Mouse (Mus musculus) c-Kit-negative CD71-positive TER-119-positive erythroid progenitor cells, embryonic 14.5 days (primary cell): ENCODE measurements around the gene Cfap52.
A peak's percentile ranks its signal among the peaks of the same experiment; 100 is the strongest.

Experiments used
- DNase-seq: peaks from one replicate; pipeline ENCODE4 v3.0.0-alpha.2; 2013; ENCODE audit warnings: low read depth, low spot score

The Cfap52 gene

DNA sequence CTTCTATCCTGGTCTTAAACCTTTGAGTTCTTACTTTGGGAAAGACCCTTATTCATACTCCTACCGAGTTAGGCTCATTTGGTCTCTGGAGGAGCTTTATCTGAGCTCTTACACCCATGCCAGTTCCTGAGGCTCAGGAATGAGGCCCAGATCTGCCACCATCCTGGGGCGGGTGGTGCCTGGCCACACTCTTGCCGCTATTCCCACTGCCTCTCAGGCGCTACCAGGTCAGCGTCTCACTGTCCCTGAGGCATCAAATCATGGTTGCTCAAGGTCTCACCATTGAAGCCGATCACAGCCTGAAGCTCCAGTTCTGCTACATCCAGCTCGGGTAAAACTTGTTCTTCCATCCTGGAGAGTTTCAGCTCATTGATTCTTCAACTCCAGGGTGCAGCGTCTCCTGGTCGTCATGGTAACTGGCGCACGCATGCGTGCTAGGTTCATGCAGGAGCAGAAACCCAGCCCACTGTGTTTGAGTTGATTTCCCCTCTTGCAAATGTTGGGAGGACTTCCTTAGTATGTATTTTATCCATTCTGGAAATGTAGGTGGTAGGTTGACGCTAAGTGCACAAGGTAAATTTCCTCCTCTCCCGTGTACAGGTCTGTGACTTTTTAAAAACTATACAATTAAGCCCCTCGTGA, at the start of gene Cfap52:
Cfap52 (minus strand) TSS at position 410 of the 642 bp plus-strand sequence.
- DNase-seq, result peak; percentile 56

DNA sequence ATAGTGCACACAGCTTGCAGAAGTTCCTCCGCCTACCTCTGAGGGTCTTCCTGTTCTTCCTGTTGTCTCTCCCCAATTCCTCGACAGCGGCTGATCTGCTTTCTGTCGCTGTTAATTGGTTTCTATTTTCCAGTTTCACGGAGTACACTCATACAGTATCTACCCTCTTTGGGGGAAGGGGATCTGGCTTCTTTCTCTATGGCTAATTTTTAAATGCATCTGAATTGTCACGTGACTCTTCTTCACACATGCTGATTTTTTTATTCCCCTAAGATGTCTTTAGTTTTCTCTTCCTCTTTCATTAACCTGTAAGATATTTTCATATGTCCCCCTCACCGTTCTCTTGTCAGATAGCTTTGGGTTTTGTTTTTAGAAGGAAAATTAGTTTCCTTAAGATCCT, 46.8 kb upstream of the Cfap52 start:
- no peak for DNase-seq

DNA sequence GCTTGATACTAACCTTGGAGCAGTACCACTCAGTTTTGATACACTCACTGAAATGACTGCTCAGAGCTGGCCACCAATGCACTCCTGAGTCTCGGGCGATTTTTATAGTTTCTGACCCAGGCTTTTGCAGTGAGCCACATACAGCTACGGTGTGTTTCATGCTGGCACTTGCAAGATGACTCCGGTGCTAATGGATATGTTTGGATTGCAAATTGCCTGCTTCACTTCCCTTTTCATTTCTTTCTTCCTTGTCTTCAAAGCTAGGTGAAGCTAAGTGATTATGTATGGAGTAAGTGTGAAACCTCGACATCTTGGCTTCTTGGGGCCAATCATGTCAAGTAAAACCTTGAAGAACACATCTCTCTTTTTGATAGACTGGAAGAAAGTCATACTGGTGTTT, 43.9 kb upstream of the Cfap52 start:
- DNase-seq, result no peak

DNA sequence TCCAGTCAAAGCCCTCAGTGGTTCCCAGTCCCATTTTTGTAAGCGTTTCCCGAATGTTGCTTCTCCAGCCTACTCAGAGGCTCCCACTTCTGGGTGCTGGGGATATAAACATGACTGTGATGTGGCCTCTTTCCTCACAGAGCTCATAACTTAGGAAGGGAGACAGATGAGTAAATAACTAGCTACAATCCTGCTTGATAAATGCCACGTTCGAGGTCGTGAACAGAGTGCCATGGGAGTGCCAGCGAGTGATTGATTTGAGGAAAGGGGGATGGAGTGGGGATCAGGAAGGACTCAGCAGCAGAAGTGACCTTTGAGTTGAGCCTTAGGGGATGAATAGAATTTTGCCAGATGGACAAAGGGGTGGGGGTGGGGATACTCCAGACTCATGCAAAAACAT, 42.2 kb upstream of the Cfap52 start:
- no peak for DNase-seq

DNA sequence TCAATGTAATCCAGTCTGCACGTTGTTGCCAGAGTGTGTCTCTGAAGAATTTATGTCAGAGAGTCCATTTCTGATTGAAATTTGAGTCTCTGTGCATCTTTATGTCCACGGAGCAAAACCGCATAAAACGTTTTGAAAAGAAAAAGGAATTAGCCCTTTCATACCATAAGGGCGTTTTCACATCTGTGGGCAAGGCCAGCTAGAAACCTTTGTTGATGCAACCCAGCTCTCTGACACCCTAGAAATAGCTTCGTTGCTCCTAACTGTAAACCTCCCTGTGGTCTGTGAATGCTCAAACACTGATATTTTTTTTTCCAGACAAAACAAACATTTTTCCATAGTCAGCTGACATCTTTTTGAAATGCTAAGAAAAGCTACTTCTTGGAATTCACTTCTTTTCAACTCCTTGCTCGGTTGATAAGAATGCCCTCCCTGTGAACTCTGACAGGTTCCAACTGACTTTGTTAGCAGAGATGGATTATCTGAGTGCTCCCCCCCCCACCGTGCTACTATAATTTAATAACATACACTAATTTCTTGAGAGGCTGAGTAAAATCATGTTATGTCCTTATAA, 40.9 kb upstream of the Cfap52 start:
- no peak for DNase-seq

DNA sequence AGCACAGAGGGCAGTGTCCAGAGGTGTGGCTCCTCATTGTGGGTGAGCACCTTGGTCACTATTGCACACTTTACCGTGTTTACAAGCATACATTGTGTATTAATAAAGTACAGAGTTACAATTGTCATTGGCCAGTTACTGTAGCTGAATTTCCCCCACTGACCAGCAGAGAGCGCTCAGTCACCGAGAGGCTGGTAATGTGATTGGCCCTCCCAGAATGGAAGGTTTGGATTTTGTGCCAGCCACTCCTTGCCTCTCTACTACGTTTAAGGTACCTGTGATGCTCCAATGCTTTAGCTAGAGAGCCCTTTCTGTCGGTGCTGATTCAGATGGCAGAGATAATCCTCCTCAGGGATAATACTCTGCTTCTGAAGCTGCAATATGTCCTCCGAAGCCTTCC, 38.7 kb upstream of the Cfap52 start:
- no peak for DNase-seq

DNA sequence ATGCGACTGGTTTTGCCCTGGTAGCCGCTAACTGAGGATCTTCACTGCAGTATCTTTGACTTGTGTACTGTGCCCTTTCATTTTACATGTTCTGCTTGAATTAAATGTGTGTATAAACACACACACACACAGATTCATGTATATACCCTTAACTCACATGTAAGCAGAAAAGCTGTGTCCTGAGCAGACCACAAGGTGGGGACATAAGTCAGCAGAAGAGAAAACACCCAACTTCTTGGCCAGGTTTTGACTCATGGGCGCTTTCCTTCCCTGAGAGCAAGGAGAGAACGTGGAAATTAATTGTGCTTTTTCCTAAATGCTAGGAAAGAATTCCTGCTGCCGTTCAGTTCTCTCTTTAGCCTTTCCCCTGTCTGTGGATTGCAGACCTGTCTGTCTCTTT, 34.2 kb upstream of the Cfap52 start:
- DNase-seq, result no peak

DNA sequence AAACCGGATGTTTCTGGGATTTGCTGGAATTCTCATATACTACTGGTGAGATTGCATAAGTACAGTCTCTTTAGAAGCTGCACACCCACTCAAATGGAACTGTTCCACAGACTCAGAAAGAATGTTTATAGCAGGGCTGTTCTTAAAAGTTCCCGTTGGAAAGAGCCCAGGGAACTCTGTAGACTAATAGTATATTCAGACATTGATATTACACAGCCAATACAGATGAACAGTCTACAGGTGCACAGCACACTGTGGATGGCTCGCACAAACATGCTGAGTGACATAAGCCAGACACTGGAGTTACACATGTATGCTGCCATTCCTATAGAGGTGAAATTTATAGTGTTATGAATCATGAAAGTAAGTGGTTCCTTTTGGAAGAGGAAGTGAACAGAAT, 33.5 kb upstream of the Cfap52 start:
- DNase-seq, result no peak

DNA sequence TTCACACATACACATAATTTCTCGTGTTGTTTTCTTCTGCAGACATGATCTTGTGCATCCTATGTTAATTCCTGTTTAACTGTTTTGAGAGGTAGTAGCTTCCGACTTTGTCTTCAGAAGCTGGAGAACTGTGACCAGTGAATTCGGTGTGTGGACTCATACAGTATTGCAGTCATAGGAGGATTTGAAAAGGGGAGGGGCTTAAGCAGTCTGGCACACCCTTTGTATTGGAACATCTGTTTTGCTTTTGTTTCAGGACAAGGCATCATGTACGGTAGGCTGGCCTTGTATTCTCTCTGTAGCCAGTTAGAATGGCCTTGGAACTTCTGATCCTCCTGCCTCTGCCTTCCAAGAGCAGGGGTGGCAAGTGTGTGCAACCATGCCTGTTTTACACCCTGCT, 30.5 kb upstream of the Cfap52 start:
- no peak for DNase-seq

DNA sequence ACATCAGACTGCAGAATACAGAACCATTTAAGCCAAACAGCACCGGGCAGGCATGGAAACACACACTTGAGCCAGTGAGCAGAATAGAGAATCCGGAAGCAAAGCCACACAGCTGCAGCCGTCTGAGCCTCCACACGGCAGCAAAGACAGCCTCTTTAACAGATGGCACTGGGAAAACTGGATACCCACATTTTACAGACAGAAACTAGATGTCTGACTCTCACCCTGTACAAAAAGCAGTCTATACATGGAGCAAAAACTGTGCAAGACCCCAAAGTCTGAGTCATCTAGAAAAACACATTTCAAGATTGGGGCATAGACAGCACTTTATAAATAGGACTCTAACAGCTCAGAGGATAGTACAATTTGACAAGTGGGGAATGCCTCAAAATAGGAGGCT, 25.8 kb upstream of the Cfap52 start:
- DNase-seq, result no peak

DNA sequence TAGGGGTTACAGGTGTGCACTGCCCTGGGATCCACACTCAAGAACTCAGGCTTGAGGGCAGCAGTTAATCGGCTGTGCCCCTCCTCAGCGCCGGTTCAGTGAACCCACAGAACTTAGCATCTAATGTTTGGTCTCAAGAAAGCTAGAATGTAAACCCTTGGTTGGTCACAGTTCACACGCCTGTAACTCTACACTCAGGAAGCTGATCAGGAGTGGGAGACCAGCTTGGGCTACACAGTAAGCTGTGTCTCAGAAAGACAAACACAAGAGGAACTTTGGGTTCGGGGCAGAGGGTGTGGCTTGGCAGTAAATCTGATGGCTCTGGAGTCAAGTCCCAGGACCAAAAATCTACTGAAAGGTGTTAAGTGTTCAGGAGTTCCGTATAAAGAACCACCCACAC, 18.1 kb upstream of the Cfap52 start:
- no peak for DNase-seq

DNA sequence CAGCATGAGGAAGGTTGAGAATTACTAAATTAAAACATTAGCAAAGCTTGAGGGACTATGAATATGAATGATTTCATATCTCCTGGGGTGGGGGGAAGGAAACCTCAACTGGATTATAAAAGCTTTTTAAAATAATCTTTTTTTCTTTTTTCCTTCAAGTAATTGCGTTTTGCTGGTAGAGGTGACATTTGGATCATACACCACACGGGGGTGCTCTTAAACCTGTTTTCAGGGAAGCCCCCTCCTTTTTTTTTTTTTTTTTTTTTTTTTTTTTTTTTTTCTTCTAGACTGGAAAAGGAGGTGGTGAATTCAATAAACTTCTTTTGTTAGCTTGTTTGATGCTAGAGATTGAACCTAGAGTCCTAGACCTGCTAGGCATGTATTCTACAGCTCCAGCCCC, 9.8 kb upstream of the Cfap52 start:
- DNase-seq, result no peak

DNA sequence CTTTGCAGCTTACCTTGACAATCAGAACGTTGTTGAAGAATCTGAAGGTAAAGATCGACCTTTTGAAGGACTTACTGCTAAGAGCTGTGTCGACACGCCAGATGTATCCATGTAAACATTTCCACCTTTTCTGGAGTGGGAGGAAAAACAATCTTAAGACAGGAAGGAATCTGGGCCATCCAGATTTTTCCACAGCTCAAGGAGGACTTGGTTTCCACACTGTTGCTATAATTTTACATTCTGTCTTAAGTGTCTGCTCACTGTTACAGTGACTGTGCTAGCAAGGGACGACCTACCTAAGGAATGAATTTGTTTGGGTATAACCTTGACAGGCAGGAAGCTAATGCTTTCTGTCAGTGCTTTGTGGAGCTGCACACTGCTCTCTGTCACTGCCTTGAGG, 7.8 kb upstream of the Cfap52 start:
- no peak for DNase-seq

DNA sequence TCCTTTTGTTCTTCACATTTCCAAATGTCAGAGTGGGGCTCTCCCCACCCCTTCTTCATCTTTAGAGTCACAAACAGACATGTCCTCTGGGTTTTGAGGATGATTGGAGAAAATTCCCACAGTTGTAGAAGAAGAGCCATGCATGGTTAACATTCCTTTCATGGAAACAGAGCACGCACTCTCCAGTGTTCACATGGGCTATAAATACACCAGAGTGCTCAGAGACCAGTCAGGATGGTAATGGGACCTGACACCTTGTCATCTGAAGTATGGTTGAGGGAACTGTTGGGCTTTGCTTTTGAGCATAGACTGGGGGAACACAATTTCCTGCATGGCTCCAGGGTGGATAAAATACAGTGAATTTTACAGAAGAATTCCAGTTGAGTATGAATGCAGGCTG, 7.2 kb upstream of the Cfap52 start:
- no peak for DNase-seq

DNA sequence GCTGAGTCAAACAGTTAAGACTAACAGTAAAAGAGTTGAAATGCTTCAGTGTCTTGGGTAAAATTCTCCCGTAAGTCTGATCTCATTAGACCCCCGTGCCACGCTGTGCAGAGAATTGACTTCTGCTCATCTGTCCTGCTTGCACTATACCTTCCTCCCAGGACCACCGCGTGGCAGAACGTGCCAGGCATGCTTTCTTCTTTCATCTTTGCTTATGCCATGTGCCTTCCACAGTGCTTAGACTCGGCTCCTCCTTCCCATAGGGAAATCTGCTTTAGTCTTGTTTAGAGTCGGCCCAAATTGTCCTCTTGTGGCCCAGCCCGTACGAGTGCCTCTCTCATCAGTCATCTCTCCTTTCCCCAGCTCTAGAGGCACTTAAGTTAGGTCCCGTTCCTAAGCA, 2.4 kb upstream of the Cfap52 start:
- DNase-seq, result no peak

DNA sequence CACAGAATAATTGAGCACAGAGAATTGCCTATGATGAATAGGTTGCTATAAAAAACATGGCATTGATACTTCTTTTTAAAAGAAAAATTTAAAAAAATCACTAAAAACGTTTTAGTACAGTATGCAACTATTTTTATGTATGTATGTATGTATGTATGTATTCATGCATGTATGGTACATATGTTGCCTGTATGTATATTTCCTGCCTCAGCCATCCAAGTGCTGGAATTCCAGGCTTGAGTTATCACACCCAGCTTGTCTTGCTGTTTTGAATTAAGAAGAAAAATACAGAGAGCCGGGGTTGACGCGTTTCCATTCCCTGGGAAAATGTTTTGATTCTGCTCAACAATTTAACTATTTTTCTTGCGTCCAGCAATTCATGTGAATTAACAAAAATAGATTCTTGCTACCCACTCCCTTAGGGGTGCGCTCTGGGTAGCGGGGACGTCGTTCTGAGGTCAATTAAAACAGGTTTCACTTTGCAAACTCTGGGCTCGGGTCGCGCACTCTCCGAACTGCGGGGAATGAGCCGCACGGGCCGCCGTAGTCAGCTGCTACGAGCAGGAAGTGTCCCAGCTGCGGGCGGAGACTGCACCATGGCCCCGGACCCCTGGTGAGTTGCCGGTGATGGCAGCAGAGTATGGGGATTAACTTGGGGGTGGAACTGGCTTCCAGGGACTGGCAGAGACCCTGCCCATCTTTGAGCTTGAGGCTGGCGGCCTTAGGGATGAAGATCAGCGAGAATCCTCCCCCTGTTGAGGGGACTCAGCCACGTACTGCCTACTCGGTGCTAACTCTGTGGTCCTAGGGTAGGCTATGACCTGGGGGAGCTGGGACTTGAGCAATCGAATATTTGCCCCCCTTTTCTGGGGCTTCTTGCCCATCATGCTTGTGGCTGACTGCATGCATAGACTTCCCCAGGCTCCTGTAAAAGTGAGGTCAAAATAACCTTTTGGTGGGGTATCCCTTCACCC, 741 bp upstream of the Cfap52 start, which contains the start of gene Stx8:
Stx8 (plus strand) TSS at position 289 of the 974 bp plus-strand sequence.
- DNase-seq, result peak; percentile 66

DNA sequence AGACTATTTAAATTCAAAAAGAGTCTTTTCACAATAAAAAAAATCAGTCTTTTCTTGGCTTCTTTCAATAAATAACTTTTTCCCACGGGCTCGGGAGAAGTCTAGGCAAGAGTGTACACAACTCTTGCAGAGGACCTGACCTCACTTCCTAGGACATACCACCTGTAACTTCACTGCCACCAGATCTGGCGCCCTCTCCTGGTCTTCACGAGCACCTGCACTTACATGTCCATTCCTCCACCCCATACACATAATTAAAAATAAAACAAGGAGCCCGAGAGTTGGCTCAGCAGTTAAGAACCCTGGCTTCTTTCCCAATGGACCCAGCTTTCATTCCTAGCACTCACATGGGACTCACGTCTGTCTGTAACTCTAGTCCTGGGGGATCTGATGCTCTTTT, 1.3 kb downstream of the Cfap52 start:
- no peak for DNase-seq

DNA sequence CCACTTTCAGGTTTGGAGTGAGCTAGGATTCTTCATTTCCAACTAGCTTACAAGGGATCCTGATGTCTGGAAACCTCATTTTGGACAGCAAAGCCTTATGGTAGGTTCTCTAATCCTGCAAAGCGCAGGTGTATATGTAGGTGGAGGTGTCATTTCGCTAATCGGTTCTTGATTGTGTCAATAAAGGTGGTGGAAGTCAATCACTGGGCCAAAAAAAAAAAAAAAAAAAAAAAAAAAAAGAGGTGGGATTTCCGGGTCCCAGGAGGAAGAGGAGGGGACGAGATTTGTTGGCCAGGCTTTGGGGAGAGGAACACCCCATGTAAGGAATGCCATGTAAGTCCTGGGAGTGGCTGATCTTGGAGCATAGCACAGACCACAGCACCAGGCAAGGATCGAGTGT, 11.0 kb downstream of the Cfap52 start:
- no peak for DNase-seq

DNA sequence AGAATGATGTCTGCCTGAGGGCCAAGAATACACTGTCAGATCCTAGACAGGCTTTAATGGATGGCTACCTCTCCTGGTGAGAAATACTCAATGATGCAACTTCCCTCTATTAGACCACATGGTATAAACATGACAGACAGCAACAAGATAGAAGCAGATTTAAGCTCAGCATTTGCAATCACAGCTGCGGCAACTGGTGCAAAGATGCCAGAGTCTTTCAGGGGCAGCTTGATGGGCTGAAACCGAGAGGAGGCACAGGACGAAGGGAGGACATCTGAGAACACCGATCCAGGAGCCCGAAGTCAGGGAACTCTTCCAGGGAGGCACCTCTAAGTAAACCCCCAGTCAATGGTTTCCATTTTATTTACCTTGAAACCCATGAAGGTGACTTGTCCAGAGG, 11.8 kb downstream of the Cfap52 start:
- no peak for DNase-seq

DNA sequence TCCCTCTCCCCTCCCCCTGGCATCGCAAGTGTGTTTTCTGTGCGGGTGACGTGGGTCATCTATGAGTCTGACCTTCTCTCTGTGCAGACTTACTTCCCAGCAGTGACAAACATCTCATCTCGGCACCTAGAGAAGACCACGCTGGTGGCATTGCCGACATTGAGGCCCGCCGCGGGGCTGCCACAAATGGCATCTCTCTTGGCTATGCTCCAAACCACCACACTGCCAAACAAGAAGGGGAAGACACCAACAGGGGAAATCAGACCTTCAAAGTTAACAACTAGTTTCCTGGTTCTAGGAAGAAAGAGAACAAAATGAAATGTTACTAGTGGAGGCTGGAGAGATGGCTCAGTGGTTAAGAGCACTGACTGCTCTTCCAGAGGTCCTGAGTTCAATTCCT, 16.0 kb downstream of the Cfap52 start:
- DNase-seq, result no peak

DNA sequence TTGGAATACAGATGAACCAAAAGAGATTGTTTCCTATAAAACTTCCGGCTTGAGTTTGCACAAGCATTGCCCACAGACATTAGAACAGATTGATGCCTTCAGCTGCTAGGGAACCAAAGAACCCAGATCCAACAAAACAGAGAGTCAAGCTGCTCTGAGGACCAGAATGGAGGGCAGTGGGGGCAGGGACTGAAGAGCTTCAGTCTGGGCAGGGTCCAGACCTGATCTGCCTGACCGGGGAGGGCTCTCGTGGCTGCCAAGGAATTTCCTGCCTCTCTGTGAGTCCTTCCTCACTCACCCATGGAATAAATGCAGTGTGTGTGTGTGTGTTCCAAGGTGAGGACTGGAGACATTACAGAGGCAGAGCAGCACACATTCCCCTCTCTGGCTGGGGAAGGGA, 17.2 kb downstream of the Cfap52 start:
- DNase-seq, result no peak

DNA sequence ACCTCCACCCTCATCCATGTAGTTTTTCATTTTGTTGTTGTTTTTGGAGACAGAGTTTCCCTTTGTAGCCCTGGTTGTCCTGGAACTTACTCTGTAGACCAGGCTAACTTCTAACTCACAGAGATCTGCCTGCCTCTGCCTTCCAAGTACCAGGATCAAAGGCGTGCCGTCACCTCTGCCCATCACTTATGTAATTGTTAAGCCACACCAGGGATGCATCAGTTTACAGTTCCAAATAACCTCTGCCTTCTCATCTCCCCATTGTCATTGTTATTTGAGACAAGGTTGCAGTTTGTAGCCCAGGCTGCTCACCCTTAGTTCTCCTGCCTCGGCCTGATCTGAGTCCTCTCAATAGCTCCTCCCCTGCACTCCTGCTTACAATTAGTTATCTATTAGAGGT, 33.3 kb downstream of the Cfap52 start:
- no peak for DNase-seq
